Mouse (Mus musculus) heart, adult 8-10 months (tissue): ENCODE measurements around the gene Iars2. TPM values are rescaled to one million over a fixed set of nuclear protein-coding genes. Genes with fewer than 3 reads are reported as not detected.
"Not testable (repeated sequence)": the region's sequence is repeated elsewhere in the genome, so short reads cannot be mapped to it uniquely, and the experiment has no call there.

Experiments
- DNase-seq: peaks from one replicate; pipeline ENCODE4 v3.0.0; 2022; ENCODE audit warnings: low spot score
- total RNA-seq, 4 experiments: library from RNA; stranded (reverse); gene quantifications; 2 replicates each; pipeline ENCODE4 v1.2.4; 2022

The Iars2 gene
- total RNA-seq, 4 experiments from 2014 or later = 77.9 to 85.2 (median 83.3) TPM

DNA sequence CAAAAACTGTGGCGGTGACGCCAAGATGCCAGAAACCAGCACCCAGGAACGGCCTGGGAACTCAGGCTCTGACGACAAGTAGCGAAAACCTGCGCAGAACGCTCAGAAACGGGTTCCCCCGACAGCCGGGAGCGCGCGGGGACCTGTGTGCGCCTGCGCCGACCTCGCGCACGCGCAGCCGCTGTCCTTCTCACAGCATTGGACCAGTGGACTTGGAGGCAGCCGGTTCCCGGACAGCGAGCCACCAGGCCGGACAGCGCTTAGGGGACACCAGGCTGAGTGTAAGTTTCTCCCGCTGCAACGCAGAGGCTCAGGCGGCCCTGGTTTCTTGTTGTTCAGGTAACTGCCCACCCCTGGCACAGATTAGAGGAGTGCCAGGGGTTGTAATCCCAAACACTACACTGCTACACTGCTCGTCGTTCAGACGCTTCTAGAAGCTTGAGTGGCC is 2.8 kb upstream of the Iars2 start, which contains the start of gene Bpnt1:
Bpnt1 (plus strand) TSS at position 167 of the 448 bp plus-strand sequence.
- peak; percentile 87 for DNase-seq

DNA sequence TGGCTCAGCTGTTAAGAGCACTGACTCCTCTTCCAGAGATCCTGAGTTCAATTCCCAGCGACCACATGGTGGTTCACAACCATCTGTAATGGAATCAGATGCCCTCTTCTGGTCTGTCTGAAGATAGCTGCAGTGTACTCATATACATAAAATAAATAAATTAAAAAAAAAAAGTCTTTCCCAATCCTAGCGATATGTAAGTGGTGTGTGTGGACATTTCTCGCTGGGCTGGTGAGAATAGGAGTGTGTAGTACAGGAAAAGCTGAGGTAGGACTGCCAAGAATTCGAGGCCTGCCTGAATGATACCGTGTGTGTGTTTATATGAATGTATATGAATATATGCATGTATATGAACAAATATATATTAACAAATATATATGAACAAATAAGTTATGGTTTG is 2.2 kb upstream of the Iars2 start:
- DNase-seq = no peak

DNA sequence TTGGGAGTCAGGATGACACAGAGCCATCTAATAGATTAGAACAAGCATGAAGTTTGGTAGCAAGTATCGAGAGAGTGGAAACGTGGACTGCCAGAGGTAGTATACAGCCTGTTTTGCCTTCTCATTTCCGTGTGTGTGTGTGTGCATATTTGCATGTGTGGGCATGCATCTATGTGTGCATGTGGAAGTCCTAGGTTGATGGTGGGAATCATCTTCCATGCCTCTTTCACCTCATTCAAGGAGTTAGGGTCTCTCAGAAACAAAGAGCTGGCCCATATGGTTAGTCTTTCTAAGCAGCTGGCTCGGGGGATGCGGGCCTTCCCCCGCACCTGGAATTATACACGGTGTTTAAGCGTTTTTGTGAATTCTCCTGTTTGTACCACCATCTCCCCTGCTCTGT is 655 bp upstream of the Iars2 start:
- no peak for DNase-seq

DNA sequence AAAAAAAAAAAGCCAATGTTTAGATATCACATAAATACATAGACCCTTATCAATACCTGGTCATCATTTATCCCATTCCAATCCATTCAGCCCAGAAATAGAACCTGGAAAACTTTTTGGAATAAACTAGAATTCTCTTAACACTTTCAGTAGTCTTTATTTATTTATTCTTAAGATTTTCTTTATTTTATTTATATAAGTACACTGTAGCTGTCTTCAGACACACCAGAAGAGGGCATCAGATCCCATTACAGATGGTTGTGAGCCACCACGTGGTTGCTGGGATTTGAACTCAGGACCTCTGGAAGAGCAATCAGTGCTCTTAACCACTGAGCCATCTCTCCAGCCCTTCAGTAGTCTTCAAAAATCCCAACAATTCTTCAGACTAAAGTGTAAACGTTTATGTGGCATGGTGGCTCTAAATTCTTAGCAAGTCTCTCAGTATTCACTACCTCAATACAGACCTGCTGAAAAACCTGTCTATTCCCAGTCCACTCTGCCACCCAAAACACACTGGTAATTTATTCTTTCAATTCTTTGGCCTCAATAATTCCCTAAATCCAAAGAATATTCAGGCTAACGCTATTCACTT is 1.3 kb downstream of the Iars2 start:
- DNase-seq = not testable (repeated sequence)

DNA sequence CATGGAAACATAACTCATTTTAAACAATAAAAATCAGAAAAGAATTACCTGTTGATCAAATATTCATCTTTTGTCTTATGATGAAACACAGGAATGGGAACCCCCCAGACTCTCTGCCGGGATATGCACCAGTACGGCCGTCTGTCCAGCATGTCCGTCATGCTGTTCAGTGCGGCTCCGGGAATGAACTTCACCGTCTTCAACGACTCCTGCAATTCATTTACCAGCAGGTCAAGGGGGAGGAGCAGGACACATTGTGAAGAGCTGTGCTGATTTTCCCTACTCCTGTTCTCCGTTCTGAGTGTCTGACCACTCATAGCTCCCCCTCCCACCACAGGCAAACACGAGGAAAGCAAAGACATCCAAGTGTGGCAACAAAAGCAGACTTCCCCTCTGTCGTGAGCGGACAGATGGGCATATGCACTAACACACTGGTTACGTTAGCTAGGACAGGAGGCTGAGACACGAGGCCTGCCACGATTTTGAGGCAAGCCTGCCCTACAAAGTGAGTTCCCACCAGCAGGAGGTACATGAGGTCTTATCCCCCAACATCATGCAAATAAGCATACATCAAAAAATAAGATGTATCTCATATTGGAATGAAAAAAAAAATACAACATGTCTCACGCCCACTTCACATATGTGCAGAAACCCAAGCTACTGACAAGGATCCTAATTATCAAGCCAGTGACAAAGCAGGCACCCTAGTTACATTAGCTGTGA is 13.2 kb downstream of the Iars2 start:
- DNase-seq = no peak

DNA sequence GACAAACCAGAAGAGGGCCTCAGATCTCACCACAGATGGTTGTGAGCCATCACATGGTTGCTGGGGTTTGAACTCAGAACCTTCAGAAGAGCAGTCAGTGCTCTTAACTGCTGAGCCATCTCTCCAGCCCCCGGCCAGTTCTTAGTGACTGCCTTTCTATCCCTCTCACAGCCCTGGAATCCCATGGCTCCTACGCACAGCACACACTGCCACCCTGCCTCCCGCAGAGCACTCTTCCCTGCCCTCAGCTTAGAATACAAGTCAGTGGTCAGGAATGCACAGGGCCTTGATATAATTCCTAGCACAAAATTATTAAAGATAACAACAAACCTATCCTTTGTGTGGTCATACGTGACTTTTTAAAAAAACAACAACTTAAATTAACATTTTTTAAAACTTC is 14.7 kb downstream of the Iars2 start:
- DNase-seq = no peak

DNA sequence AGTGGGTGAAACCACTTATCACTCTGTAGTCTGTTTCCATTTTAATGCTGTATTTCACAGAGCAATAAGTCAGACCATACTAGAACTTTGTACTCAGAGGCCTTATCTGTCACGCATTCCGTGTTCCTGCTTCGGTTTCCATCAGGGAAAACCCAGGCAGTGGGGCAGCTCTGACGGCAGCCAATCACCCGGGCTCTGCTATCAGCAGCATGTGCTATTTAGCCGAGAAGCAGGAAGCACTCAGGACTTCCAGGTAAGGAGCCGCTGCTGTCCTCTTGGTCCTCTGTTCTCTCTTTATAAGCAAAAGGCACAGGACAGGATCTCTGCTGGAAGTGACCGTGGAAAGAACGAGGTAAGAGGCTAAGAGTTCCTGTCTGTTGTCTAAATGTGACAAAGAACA is 17.2 kb downstream of the Iars2 start:
- DNase-seq = no peak

DNA sequence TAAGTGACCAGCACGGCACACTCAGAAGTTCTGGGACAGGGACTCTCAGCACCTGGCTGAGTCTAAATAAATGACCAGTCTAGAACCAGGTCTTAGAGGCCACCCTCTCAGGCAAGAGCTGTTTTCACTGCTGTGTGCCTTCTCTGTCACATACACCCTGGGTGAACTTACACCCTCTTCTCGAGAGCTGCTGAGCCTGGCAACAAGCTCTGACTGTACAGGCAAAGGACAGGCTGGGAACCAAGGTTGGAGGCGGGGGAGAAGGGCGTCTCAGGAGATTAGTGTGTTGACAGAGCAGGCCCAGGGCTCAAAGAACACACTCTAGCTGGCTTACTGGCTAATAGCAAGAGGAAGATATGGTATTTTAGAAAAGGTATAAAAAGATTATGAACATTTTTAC is 20.3 kb downstream of the Iars2 start:
- DNase-seq = peak; percentile 43

DNA sequence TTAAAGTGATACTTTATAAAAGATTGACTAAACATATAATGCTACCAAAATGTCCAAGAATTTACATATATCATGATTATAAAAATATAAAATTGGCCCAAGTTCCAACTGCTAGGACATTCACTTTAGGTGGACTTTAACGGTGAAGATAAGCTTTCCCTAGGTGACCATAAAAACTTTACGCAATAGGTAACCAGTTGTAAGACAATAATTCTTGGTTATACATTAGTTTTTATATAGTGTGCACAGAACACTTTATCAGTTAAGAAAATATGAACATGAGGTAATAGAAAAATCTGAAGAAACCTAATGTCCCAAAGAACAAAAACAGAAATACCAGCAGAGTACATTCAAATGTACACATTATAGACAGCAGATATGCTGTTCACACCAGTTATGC is 20.9 kb downstream of the Iars2 start:
- DNase-seq = no peak

DNA sequence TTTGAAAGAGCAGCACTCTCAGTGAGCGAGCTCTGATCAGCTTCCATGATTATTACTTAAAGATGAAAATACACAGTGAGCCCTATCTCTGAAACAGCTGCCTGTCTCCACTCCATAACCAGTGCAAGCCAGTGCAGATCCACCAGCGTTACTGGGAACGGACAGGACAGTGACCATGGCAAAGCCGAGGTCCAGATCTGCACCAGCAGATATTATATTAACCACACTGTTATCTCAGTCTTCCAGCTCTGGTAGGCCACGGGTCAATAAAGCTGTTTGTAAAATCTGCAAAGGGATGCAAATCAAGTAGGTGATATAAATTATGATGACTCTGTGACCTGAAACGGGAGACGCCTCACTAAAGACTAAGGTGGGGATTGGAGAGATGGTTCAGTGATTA is 21.6 kb downstream of the Iars2 start:
- no peak for DNase-seq

DNA sequence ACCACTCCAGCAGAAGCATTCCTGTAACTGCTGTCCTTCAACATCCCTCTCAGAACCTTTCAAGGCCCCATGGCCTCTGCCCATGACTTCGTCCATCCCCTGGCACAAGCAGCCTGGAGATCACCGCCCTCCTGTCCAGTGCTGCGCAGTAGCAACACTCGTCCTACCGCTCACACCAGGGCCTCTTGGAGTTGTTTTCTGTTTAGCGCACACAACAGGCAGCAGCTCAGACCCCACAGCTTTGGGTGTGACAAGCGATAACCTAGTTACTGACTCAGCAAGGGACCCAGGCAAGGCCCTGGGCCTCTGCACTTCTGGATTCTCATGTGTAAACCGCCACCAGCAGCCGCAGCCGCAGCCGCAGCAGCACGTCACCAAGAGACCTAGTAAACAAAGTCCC is 22.4 kb downstream of the Iars2 start:
- no peak for DNase-seq

DNA sequence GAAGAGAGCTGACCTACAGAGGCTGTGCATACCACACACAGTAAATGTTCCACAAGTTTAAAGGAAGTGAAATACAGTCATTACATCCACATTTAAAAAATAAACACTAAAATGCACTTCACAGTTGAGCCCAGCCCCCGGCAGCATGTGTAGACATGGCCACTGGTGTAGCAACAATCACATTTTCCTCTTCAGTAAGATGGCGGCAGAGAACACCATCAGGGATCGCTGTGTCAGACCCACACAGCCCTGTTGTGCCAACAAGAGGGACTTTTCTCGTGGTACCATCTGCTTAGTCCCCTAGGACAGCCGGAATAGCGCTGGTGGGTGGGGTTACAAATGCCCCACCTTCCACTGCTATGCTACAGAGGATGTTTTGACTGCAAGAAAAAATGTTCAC is 26.4 kb downstream of the Iars2 start:
- DNase-seq = no peak

DNA sequence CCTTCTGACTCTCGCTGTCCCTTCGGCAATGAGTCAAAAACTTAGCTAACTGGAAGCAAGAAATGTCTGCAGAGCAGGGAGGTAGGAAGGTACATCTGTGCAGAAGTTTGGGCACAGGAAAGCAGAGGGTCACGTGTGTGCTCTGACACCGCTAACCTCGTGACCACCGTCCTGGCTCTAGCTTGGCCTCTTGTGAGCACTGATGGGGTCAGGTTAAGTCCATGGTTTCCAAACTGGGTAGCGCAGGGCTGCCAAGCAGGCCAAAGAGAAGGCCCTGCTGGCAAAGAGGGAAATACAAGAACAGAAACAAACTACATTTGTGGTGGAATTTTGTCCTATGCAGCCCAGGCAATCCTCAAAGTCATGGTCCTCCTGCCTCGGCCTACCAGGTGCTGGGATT is 30.7 kb downstream of the Iars2 start:
- peak; percentile 28 for DNase-seq

DNA sequence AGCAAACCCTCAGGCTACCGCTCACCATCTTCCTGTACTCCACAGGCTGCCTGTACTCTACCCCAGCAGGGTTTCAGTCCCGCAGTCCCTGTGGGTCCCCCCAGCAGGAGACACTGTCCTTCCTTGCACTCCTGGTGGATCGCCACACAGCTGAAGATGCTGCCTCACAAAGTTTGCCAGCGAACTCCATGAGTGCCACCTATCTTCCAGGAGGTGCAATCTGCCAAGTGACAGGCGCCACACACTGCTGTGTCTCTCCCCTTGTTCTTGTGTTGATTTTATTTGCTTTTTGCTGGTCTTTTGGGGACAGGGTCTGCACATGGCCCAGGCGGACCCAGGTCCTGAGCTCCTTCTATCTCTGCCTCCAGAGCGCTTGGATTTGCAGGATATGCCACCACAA is 32.3 kb downstream of the Iars2 start:
- no peak for DNase-seq

DNA sequence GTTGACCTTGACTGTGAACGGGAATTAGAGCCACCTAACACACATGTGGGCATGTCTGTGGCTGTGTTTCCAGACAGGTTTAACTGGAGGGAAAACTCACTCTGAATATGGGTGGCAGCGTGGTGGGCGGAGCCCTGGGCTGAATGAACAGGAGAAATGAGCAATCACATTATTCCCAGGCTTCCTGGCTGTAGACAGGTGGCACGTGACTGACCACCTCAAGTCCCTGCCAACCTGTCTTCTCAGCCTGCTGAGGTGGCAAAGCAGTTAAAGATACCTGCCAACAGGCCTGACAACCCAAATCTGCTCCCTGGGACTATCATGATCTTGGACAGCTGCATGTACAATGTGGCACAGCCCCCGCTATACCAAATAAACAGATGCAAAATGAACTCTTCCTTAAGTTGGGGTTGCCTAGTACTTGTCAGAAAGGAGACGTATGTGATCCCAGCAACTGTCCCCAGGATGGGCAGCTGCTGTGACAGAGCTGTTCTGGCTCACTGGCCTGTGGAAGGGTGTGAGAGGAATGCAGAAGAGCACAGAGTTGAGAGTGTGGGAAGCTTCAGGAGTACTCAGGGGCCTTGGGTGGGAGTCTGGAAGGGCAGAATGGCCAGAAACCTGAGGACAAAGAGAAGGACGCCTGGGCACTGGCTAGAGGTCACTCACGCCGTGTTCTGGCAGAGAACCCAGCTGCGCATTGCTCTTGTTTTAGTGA is 36.4 kb downstream of the Iars2 start:
- no peak for DNase-seq

DNA sequence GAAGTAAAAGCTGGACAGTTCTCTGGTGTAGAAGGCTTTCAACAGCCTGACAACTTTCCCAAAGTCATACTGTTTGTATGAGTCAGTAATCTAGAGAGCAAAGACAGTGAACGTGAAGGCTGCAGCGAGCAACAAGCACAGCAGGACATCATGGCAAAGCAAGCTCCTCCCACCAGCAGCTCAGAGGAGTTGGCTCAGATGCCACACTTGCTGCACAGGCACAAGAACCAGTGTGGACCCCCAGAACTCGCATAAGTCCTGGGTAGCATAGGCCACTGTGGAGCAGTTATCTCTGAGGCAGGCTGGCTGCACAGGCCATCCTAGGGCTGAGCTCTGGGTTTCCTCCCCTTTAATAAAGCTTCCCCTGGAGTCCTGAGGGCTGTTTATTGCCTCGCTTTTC is 37.9 kb downstream of the Iars2 start:
- DNase-seq = no peak

DNA sequence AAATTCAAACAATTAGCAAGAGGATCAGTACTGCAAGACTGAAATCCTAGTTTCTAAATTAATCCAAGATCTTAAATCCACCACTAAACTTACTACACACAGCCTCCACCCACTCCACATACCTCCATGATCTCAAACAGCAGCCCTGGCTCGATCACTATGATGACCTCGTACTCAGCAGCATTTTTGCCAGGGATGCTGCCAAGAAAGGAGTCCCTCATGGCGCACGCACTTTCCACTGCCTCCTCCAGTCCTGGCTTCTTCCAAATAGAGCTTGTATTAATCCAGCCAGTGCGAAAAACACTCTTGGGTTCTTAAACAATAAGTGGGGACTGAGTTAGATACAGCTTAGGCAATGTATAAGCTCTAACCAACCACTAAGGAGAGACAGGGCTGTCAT is 40.0 kb downstream of the Iars2 start:
- no peak for DNase-seq

DNA sequence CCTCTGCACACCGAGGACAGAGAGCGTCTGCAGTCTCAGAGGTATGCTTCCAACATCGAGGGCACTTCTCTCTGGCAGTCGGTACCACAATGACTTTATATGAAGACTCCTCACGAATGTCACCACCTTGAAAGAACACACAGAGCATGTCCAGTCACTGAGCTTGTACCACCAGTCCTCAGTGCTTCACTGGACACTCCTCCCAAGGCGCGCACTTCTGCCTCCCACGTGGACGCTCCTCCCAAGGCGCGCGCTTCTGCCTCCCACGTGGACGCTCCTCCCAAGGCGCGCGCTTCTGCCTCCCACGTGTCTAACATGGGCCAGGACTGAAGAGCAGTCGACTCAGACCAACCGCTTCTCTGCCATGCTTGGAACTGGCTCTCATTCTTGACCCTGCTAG is 42.1 kb downstream of the Iars2 start:
- DNase-seq = no peak

DNA sequence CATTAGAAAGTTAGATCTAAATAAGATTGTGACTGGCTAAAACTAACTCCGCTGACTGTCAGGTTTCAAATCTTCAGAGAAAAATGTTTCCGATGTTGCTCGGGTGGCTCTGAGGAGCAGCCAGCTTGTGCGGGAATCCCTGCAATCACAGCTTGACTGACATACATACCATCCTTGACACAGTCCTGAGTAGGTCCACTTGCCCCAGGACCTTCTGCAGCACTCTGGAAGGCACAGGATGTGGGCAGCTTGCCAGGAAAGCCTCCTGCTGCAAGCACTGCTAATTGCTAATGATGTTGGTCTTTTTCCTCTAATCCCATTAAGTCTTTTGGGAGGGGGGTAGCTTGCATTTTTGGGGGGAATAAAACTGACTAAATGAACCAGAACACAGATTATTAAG is 44.0 kb downstream of the Iars2 start:
- DNase-seq = peak; percentile 46

DNA sequence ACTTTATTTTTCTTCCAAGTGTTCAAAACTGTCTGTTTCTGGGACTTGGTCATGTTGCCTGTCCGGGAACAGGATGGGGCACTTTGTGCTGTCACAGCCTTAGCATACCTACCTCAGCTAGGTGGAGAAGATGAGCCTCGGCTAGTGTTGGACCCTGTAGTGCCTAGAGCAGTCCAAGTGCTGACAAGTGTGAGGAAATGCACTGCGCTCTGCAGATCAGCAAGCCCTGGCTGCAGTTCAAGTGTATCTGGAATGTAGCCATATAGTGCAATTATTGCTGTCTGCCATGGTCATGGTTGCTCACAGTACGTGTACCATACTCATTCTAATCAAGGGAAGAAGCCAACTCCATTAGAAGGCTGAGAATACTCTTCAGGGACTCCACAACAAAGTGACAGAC is 44.5 kb downstream of the Iars2 start:
- DNase-seq = peak; percentile 74

DNA sequence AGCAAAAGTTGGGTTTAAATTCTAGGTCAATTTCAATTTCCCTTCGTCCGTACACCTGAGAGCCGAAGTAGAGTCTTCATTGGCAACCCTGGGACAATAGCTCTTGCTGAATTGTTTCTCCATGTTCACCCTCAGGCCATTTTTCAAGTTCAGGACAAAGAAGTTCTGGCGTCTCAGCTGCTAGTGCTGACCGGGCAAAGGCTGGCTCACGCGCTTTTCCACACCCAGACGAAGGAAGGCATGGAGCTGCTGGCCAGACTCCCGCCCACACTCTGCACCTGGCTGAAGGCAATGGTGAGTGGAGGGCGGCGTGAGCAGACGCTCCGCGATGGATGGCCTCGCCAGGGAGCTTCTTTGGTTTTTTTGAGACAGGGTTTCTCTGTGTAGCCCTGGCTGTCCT is 45.9 kb downstream of the Iars2 start:
- no peak for DNase-seq

DNA sequence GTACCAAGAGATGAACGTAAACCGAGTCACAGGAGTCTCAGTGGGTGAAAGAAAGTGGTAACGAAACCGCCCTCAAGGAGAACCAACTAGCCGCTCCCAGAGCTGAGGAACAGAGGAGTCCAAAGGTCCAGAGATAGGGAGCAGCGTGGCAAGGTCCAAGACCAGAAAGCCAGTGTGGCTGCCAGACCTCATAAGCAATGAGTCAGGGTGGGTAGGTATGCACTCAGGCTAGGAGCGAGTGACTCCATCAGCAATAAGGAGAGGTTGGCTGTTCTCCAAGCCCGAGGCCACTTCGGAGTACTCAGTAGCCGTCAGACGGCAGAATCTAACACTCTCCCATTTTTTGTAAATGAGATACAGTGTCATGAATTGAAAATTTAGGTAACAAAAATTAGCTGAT is 46.4 kb downstream of the Iars2 start:
- DNase-seq = no peak

DNA sequence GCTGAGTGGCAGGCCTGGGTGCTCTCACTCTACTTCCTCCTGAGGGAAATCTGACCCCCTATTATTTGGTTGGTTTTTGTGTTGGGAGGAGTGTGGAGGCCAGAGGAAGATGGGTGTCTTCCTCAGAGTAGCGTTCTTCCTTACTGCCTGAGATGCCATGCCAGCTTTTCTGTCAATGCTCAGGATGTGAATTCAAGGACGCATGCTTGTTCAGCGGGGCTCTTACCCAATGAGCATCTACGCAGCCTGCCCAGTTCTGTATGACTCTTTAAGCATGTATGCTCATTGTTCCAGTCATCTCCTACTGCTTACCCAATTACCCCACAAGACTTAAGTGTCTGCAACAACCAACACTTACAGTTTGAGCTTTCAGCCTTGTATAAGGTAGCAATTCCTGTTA is 48.6 kb downstream of the Iars2 start:
- no peak for DNase-seq
